Mouse (Mus musculus) kidney, adult 2 months (tissue): Measurements from ENCODE around the gene Pramel6. TPM values are rescaled to one million over a fixed set of nuclear protein-coding genes. Genes with fewer than 3 reads are reported as not detected.
"Not testable (repeated sequence)": the region's sequence is repeated elsewhere in the genome, so short reads cannot be mapped to it uniquely, and the experiment has no call there.

ENCODE experiments used
- DNase-seq: peaks from one replicate; pipeline ENCODE4 v3.0.0; 2021
- H3K27ac ChIP-seq: fragments of 200-500 bp; 2 replicates; pipeline ENCODE4 v1.5.1; 2012; ENCODE audit warnings: low read depth, low read length, control low read depth, inconsistent platforms; ENCODE audit not compliant: insufficient read depth
- H3K27me3 ChIP-seq: fragments of 200-500 bp; replicated peaks from 2 replicates; pipeline ENCODE4 v1.6.1; 2012; ENCODE audit warnings: mild to moderate bottlenecking, moderate library complexity, low read length, inconsistent platforms; ENCODE audit not compliant: control insufficient read depth, insufficient read depth
- H3K36me3 ChIP-seq: fragments of 200-500 bp; 2 replicates; pipeline ENCODE4 v1.6.1; 2012; ENCODE audit warnings: mild to moderate bottlenecking, moderate library complexity, low read length, inconsistent platforms; ENCODE audit not compliant: control insufficient read depth, insufficient read depth
- H3K4me1 ChIP-seq: fragments of 200-500 bp; 2 replicates; pipeline ENCODE4 v1.6.1; 2011; ENCODE audit warnings: low read length; ENCODE audit not compliant: control insufficient read depth, insufficient read depth
- H3K4me3 ChIP-seq: fragments of 200-500 bp; 2 replicates; pipeline ENCODE4 v1.5.1; 2011; ENCODE audit warnings: mild to moderate bottlenecking, low read depth, low read length, control low read depth; ENCODE audit not compliant: insufficient read depth
- CTCF ChIP-seq: fragments of 200-500 bp; conservative IDR thresholded peaks from 2 replicates; pipeline ENCODE4 v1.5.1; 2011; ENCODE audit warnings: low read depth, mild to moderate bottlenecking, control low read depth, low read length, moderate library complexity, mixed read lengths; ENCODE audit not compliant: insufficient read depth, insufficient read length
- POLR2A ChIP-seq: fragments of 200-500 bp; IDR thresholded peaks from one replicate; pipeline ENCODE4 v1.6.1; 2011; ENCODE audit warnings: low read depth, low read length, control low read depth
- WGBS: fragments of 180-500 bp; shearing (Covaris S2); methylation state at CpG from one replicate; pipeline ENCODE4 v1.1.7; 2018; 5-methylcytosine and 5-hydroxymethylcytosine counted together
- polyA plus RNA-seq: library from polyadenylated mRNA; depleted of rRNA; stranded (reverse); fragments of >200 nt; gene quantifications from 2 replicates; pipeline ENCODE4 v1.2.3, GENCODE M21; 2012; rRNA removed

Gene Pramel6
- polyA plus RNA-seq, 1 experiment: not detected

- Histone ChIP-seq H3K36me3 (no peaks in the 10 kb centered on the region), H3K27me3 (no peaks in the 10 kb centered on the region), H3K27ac (no peak overlapping the region), H3K4me1 (no peaks in the 10 kb centered on the region), H3K4me3 (no peak overlapping the region)
- TF ChIP-seq CTCF (no peak), POLR2A (no peak)
- WGBS: 71% methylated on average over 8 of the region's 8 CpGs
- DNase-seq: no peak
Observed at GRCm38 (mm10) chr2:87515457-87516060, 9.2 kb downstream of the Pramel6 start.

GRCm38 (mm10) chr2:87516581-87516980, 10.2 kb downstream of the Pramel6 start:
- no peak overlapping the region for H3K27ac ChIP-seq
- no peak for DNase-seq
- TF ChIP-seq POLR2A (no peak), CTCF (no peak)
- no peaks in the 10 kb centered on the region for H3K4me1 ChIP-seq
- H3K27me3 ChIP-seq: no peaks in the 10 kb centered on the region
- 84% methylated on average over 3 of the region's 3 CpGs for WGBS
- H3K4me3 ChIP-seq: no peak overlapping the region
- no peaks in the 10 kb centered on the region for H3K36me3 ChIP-seq

- peak; percentile 14 for DNase-seq
- 76% methylated on average over 4 of the region's 4 CpGs for WGBS
- TF ChIP-seq POLR2A (no peak), CTCF (no peak)
- Histone ChIP-seq H3K4me1 (no peaks in the 10 kb centered on the region), H3K36me3 (no peaks in the 10 kb centered on the region), H3K27ac (no peak overlapping the region), H3K4me3 (no peak overlapping the region), H3K27me3 (no peaks in the 10 kb centered on the region)
Observed at GRCm38 (mm10) chr2:87520651-87521050, 14.3 kb downstream of the Pramel6 start.

GRCm38 (mm10) chr2:87525899-87526616, 19.7 kb downstream of the Pramel6 start:
- WGBS: 26% methylated on average over 39 of the region's 39 CpGs
- H3K27me3 ChIP-seq, H3K27ac ChIP-seq, H3K4me3 ChIP-seq, H3K36me3 ChIP-seq, H3K4me1 ChIP-seq, DNase-seq: not testable (repeated sequence)

- TF ChIP-seq POLR2A: no peak
- TF ChIP-seq CTCF: no peak
- H3K4me3 ChIP-seq: no peak within 1 kb of the TSS
- H3K27me3 ChIP-seq: no peaks in the 10 kb centered on the region
- no peaks in the 10 kb centered on the region for H3K36me3 ChIP-seq
- no peak within 1 kb of the TSS for H3K27ac ChIP-seq
- no peaks in the 10 kb centered on the region for H3K4me1 ChIP-seq
- DNase-seq: no peak
Observed at GRCm38 (mm10) chr2:87531496-87531895, 25.1 kb downstream of the Pramel6 start, which contains the start of gene Olfr153. Olfr153 (plus strand) TSS chr2:87531796.

- no peaks in the 10 kb centered on the region for H3K36me3 ChIP-seq
- no peak for DNase-seq
- no peak overlapping the region for H3K27ac ChIP-seq
- H3K4me1 ChIP-seq: no peaks in the 10 kb centered on the region
- no peaks in the 10 kb centered on the region for H3K27me3 ChIP-seq
- 54% methylated on average over 2 of the region's 2 CpGs for WGBS
- no peak for TF ChIP-seq POLR2A
- TF ChIP-seq CTCF: no peak
- no peak overlapping the region for H3K4me3 ChIP-seq
Observed at GRCm38 (mm10) chr2:87534826-87535225, 28.5 kb downstream of the Pramel6 start.

- WGBS: 70% methylated on average over 1 of the region's 1 CpGs
- no peaks in the 10 kb centered on the region for H3K4me1 ChIP-seq
- no peak for TF ChIP-seq POLR2A
- TF ChIP-seq CTCF: no peak
- no peak within 1 kb of the TSS for H3K27ac ChIP-seq
- no peaks in the 10 kb centered on the region for H3K27me3 ChIP-seq
- no peak within 1 kb of the TSS for H3K4me3 ChIP-seq
- no peaks in the 10 kb centered on the region for H3K36me3 ChIP-seq
- no peak for DNase-seq
Observed at GRCm38 (mm10) chr2:87545442-87545841, 39.1 kb downstream of the Pramel6 start, which contains the start of gene Olfr1128. Olfr1128 (minus strand) TSS chr2:87545542.

Other genes starting within 250 kb of the Pramel6 start
- not detected in 2 replicates for gene Olfr1116, start 239.0 kb upstream of the Pramel6 start, polyA plus RNA-seq
- not detected in 2 replicates for gene Olfr1118, start 199.0 kb upstream of the Pramel6 start, polyA plus RNA-seq
- gene Olfr1120, start 151.8 kb upstream of the Pramel6 start, polyA plus RNA-seq: not detected in 2 replicates
- not detected in 2 replicates for gene Olfr1121, start 136.7 kb upstream of the Pramel6 start, polyA plus RNA-seq
- not detected in 2 replicates for gene Olfr1122, start 120.7 kb upstream of the Pramel6 start, polyA plus RNA-seq
- gene Olfr1123, start 89.9 kb upstream of the Pramel6 start, polyA plus RNA-seq: not detected in 2 replicates
- gene Olfr1124, start 76.3 kb upstream of the Pramel6 start, polyA plus RNA-seq: not detected in 2 replicates
- gene Olfr1126, start 52.6 kb upstream of the Pramel6 start, polyA plus RNA-seq: not detected in 2 replicates
- not detected in 2 replicates for gene Pramel7, start 9.5 kb upstream of the Pramel6 start, polyA plus RNA-seq
- gene Olfr153, start 25.2 kb downstream of the Pramel6 start, polyA plus RNA-seq: not detected in 2 replicates
- not detected in 2 replicates for gene Olfr1128, start 39.0 kb downstream of the Pramel6 start, polyA plus RNA-seq
- gene Olfr1129, start 67.3 kb downstream of the Pramel6 start, polyA plus RNA-seq: not detected in 2 replicates
- gene Olfr1130, start 99.6 kb downstream of the Pramel6 start, polyA plus RNA-seq: not detected in 2 replicates
- gene Olfr1131, start 120.5 kb downstream of the Pramel6 start, polyA plus RNA-seq: not detected in 2 replicates
- not detected in 2 replicates for gene Olfr1132, start 131.0 kb downstream of the Pramel6 start, polyA plus RNA-seq
- gene Olfr1133, start 140.8 kb downstream of the Pramel6 start, polyA plus RNA-seq: not detected in 2 replicates
- not detected in 2 replicates for gene Olfr1134, start 151.9 kb downstream of the Pramel6 start, polyA plus RNA-seq
- not detected in 2 replicates for gene Olfr1135, start 167.1 kb downstream of the Pramel6 start, polyA plus RNA-seq
- gene Olfr1136, start 187.4 kb downstream of the Pramel6 start, polyA plus RNA-seq: not detected in 2 replicates
- not detected in 2 replicates for gene Olfr1137, start 206.6 kb downstream of the Pramel6 start, polyA plus RNA-seq
- gene Olfr1138, start 233.4 kb downstream of the Pramel6 start, polyA plus RNA-seq: not detected in 2 replicates
- not detected in 2 replicates for gene Olfr1140, start 237.2 kb downstream of the Pramel6 start, polyA plus RNA-seq
- not detected in 2 replicates for gene Olfr1141, start 247.4 kb downstream of the Pramel6 start, polyA plus RNA-seq